Mouse (Mus musculus) layer of hippocampus, adult 9-10 months (tissue): ENCODE results near the gene Smim8.
"Not testable (repeated sequence)": the region's sequence is repeated elsewhere in the genome, so short reads cannot be mapped to it uniquely, and the experiment has no call there.

ENCODE experiments used
- DNase-seq: peaks from one replicate; pipeline ENCODE4 v3.0.0; 2022; ENCODE audit warnings: low spot score

Gene Smim8

GRCm38 (mm10) chr4:34777677-34778527 lies at the start of gene Smim8:
Gene Smim8, minus strand, starts transcription at chr4:34778423.
- DNase-seq, result peak; percentile 77

- no peak for DNase-seq
Measured at GRCm38 (mm10) chr4:34823901-34824300, 45.7 kb upstream of the Smim8 start.

DNA sequence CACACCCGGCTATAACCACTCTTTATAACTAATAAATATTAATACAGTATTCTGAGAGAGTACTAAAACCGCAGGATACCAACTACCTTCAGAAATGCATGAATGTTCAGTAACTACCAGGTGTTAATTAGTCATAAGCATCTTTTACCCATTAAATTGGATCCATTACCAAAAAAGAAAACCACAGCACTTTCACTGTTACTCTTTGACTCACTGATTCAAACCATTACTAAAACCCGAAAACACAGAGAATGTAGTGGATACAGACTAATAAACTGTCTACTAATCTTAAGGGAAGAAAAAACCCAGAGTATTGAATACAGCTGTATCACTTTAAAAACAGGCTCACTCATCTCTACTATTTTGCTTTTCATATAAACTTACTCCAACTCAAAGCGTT lies 41.7 kb upstream of the Smim8 start:
- DNase-seq, result no peak

DNA sequence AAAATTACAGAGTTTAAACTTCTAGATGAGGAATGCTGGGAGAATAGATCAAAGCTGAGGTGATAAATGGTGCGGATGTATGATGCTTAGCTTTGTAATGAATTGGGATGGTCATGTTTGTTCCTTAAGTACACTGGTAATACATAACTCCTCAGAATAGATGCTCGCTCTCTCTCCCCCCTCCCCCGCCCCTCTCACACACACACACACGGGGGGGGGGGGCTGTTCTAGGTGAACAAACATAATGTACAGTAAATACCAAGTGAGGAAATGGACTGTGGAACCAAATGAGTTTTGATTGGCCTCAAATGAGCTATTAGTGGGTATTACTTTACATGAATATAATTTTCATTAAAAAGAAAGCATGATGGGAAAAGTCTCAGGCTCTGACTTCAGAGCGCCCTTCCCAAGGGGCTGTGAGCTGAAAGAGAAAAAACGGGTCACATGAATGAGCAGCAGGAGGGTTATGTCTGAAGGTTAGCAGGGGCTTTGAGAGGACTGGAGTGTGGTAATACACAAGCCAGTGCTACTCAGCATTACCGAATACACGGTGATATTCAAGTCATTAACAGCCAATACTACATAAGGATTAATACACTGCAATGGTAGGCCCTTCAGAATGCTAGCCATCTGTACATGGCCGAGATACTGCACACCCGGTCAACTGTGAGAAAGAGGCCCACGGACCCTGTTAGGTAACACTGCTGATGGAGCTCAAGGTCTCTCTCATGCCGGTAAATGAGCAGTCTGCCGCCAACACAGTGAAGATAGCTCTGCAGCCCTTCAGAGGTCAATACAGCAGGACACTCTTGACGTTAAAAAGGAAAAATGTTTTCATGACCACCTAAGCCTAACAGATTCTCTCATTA lies 23.2 kb upstream of the Smim8 start:
- no peak for DNase-seq

DNA sequence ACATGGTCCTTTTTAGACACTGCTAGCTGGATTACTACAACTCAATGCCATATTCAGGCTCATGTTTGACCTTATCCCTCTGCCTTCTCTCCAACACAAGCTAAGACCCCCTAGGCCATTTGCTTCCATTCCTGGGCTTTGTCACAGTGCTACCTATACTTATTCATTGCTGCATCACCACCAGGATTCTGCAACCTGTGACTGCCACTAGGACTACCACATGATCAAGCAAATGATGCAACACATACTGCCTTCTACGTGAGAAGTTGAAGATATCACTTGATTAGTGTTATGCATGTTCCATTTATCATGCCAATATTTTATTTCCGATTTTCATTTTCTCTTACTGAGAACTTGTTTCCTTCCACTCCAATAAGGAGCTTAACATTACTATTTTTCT lies 19.8 kb upstream of the Smim8 start:
- DNase-seq, result no peak

- DNase-seq, result no peak
Measured at GRCm38 (mm10) chr4:34797294-34797983, 19.2 kb upstream of the Smim8 start.

DNA sequence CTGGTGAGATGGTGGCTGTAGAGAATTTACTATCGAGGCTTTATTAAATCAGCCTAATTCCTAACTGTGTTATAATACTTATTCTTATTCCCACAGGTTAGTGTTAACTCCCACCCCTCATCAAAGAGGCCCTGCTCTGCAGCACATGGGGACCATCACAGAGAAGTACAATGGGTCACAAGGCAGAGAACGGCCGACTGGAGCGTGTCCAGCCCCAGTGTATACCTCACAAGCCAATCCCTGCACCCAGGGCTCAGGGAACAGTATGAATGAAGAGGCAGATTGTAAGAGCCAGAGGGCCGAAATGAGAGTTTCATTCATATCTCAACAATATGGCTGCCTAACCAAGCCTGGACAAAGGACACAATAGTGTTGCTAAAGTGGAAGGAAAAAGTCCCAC lies 18.1 kb upstream of the Smim8 start:
- DNase-seq, result no peak

DNA sequence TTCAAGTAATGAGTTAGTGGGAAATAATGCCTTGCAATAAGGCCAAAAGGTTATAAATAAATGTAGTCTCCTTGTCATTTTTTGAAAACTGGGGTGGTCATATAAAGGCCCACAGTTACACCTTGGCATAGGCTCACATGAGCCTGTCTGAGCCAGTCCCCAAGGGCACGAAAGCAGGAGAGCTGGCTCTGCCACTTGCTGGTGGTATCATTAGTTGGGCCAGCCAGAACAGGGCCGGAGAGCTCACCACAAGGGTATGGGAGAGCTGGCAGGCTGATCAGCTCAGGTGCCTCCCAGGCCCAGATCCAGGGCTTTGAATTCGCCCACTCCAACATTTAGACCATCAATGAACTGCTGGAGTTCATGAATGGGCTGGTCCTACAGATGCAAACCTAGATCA lies 8.3 kb upstream of the Smim8 start:
- DNase-seq, result no peak

- DNase-seq, result no peak
Measured at GRCm38 (mm10) chr4:34785646-34786045, 7.4 kb upstream of the Smim8 start.

DNA sequence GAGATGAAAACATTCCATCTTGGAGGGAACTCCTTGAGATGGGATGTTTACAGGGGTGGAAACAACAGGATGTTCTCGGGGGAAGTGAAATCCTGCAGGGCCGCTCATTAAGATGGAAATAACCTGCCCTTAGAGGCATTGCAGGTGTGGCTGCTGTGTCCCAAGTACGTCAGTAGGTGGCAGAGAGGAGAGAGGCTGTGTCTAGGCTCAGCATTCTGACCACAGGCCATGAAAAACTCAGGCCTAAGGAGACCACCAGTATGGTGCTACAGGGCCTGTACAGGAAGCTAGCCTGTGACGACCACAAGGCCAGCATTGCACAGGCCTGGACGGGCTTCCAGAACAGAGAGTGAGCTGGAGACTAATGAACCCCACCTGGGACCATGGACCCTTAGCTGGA lies 6.6 kb upstream of the Smim8 start:
- no peak for DNase-seq

GRCm38 (mm10) chr4:34782730-34783129 lies 4.5 kb upstream of the Smim8 start:
- no peak for DNase-seq

DNA sequence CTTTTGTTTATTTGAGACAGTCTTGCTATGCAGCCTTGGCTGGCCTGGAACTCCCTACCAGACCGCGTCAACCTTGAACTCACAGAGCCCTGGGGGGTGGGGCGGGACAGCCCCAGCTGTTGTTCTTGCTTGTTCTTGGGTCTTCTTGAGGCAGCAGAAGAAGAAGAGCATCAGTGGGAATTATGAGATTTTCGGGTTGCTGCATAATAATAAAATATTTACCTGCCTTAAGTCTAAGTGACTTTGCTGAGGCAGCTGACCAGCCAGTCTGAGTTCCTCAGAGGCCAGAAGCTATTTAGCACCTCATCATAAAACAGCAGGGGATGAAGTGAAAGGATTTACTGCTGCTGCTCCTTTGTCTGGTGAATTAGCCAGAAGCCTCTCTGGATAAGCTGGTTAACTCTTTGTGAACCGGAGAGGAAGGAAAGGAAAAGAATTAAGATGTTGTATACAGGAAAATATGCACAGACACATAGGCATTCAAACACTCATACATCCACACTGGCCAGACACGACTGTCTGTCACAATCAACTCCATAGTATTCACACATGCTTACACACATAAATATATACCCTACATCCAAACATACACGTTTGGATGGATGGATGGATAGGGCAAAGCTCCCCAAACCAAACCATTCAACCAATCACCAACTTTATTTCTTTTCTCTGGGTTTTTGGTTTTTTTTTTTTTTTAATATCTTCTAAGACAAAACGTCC lies 6.4 kb downstream of the Smim8 start:
- no peak for DNase-seq

GRCm38 (mm10) chr4:34756163-34756562 lies 22.1 kb downstream of the Smim8 start, which contains the start of gene Gm136:
Gene Gm136, minus strand, starts transcription at chr4:34756263.
- DNase-seq, result no peak

DNA sequence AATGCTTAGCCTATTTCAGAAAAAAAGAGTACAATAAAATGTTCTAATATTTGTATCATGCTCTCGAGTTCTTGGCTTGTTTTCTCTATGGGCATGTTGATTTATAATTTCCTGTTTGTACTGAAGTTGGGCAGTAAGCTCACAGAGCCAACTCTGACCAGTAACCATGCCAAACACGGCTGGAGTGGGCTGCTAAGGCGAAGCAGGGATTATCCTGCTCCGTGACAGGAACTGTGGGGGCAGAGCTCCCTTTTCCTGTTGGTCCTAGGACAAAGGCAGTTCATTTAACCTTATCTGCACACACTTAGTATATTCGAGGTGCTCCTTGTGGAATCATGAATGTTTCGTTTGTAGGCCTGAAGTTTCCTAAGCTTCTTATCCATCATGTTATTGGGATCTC lies 29.0 kb downstream of the Smim8 start:
- no peak for DNase-seq

DNA sequence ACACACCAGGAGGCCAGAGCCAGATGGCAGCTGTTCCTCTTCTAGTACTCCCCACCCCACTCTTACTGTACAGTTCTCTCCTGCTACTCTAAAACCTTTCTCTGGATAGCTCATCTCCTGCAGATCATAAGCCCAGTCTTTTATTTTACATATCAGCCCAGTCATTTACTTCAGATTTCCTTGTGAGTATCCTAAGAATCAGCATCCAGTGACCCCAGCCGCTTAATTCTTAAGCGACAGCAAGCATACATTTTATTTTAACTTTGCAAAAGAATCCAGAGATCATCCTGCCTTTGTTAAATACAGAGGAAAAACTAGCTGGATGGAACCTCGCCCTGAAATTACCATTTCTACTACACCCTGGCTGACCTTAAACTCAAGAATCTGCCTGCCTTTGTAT lies 43.8 kb downstream of the Smim8 start:
- DNase-seq, result no peak

- DNase-seq, result not testable (repeated sequence)
Measured at GRCm38 (mm10) chr4:34733415-34733814, 44.8 kb downstream of the Smim8 start.

- no peak for DNase-seq
Measured at GRCm38 (mm10) chr4:34729851-34730341, 48.3 kb downstream of the Smim8 start, which contains the start of gene Cfap206. Gene Cfap206, minus strand, starts transcription at chr4:34730206.

DNA sequence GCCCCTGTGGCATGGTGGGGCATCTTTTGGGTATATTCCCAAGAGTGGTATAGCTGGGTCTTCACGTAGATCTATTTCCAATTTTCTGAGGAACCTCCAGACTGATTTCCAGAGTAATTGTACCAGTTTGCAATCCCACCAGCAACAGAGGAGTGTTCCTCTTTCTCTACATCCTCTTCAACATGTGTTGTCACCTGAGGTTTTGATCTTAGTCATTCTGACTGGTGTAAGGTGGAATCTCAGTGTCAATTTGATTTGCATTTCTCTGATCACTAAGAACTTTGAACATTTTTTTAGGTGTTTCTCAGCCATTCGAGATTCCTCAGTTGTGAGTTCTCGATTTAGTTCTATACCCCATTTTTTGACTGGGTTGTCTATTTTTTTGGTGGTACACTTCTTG lies 52.5 kb downstream of the Smim8 start:
- not testable (repeated sequence) for DNase-seq

GRCm38 (mm10) chr4:34724306-34724705 lies 53.9 kb downstream of the Smim8 start:
- no peak for DNase-seq

- DNase-seq, result no peak
Measured at GRCm38 (mm10) chr4:34723186-34723585, 55.0 kb downstream of the Smim8 start.

DNA sequence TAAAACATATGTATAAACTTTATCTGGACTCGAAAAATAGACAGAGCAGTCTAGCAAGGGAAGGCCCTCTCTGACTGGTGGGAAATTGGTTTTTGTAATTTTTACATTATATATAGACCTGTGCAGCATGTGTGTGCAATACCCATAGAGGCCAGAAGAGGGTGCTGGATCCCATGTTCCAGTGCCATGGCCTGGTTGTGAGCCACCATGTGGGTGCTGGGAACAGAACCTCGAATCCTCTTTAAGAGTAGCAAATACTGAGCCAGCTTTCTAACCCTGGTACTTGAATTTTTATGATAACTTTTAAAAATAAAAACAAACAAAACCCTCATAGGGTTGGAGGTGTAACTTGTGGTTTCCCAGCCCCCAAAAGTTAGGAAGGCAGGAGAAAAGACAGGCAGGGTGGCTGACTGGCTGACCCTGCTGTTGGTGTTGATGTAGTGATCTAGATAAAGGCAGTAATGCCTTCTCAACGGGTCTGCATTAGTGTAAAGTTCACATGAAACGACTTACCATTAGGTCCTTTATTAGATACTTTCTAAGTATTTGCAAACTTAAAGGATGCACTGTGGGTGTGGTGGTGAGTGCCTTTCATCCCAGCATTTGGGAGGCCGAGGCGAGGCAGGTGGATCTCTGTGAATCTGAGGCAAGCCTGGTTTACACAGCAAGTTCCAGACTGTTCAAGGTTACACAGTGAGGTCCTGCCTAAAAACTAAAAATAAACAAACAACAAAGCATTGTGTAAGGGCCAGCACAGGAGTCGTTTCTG lies 57.9 kb downstream of the Smim8 start:
- no peak for DNase-seq
